Mouse (Mus musculus): Measurements from ENCODE around the gene Mbnl2. TPM values are rescaled to one million over a fixed set of nuclear protein-coding genes. Genes with fewer than 3 reads are reported as not detected.
A peak's percentile ranks its signal among the peaks of the same experiment; 100 is the strongest.

Mbnl2 gene
- total RNA-seq, 1 experiment from 2014 or later: 68.1 TPM

DNA sequence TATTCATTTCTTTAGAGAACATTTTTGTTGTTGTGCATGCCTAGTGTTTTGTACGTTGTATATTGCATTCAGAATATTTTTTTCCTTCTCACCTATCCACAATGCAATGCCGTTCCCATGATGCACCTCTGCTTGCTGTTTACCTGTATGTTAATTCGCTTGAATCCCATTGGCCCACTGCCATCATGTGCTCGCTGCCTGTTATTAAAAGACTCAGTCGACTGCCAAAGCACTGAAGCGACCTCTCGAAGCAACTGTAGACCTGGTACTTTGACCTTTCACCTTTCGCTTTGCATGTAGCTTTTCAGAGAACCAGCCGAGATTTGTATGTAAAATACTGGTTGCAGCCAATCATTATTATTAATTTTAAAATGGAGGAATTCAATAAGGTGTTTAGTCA, 120.0 kb downstream of the Mbnl2 start:
- ATAC-seq (replicated peaks; ENCODE audit: low read depth, poor library complexity, severe bottlenecking): no peak

DNA sequence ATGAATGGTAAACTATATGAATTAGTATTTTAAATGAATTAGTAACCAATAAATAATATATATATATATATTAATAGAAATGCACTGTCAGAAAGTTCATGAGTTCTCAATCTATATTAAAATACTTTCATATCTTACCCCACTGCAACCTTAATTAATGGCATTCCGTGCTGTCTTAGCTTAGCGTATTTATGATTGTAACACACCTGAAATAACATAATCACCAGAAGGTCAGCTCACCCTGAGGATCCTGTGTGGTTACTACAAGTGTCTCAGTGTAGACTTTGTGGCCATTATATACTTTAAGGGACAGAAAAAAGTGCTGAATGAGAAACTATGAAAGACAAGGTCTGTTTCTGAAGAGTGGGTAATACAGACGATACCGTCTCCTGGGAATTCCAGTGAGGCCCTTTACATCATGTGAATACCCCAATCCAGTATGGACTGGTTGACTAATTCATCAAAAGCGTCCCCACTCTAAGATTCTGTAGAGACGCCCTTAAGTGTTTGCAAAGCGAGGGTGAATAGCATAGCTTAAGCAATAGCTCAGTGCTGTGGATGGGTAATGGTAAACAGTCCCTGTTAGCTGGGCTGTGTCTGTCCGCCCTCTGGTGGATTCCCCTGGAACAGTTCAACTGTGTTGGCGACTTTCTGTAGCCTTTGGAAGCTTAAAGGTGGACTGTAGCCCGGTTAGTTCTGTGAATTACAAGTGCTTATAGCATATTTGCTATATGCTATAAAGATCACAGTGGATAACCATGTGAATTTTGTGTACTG, 122.6 kb downstream of the Mbnl2 start:
- peak; percentile 97 for ATAC-seq (replicated peaks; ENCODE audit: low read depth, poor library complexity, severe bottlenecking)

DNA sequence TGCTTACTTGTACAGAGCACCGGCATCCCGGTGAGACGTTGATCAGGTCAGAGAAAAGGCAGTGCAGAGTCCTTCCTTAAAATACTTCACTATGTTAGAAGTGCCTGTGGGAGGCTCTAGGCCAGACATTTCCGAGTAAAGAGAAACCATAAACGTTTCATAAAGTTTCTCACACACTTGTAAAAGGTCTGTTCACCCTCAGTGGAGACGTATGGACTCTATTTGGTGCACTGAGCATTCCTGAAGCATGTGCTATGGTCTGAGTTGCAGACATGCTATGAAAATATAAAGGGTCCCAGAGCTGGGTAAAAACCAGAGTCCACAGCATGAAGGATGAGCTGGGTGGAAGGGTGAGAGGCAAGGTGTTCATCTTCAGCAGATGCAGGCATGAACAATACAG, 124.1 kb downstream of the Mbnl2 start:
- ATAC-seq (replicated peaks; ENCODE audit: low read depth, poor library complexity, severe bottlenecking): no peak

GRCm38 (mm10) chr14:120401158-120401557, 125.7 kb downstream of the Mbnl2 start:
- no peak for ATAC-seq (replicated peaks; ENCODE audit: low read depth, poor library complexity, severe bottlenecking)

DNA sequence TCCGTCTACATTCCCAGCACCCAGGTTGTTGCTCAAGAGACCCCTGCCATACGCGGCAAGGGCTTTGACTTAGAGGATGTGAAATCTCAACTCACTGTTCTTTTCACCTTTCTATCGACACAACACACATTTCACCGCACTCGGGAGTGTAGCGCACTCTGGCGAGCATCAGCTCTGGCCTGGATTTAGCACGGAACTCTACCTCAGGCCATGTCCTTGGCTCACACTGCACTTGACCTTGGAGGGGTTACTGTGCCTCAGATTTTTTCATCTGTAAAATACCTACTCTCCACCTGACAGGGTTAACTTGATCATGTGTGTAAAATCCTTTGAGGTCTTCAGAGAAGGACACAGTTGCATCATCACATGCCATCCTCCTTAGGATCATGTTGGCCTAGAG, 127.2 kb downstream of the Mbnl2 start:
- no peak for ATAC-seq (replicated peaks; ENCODE audit: low read depth, poor library complexity, severe bottlenecking)

DNA sequence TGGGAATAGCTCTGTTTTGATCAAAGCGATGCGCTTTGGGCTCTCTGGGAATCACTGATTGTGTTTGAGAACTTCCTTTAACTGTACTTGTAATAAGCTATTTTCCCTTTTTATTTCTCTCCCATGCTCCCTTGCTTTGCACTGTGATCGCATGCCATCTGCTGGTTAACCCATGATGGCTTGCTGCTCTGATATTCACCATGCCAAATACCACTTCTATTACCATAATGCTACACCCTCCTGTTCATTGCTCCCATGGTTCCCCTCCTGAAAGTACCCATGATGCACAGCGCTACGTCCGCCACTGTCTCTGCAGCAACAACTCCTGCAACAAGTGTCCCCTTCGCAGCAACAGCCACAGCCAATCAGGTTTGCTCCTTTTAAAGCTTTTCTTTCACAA, 128.9 kb downstream of the Mbnl2 start:
- ATAC-seq (replicated peaks; ENCODE audit: low read depth, poor library complexity, severe bottlenecking): no peak

DNA sequence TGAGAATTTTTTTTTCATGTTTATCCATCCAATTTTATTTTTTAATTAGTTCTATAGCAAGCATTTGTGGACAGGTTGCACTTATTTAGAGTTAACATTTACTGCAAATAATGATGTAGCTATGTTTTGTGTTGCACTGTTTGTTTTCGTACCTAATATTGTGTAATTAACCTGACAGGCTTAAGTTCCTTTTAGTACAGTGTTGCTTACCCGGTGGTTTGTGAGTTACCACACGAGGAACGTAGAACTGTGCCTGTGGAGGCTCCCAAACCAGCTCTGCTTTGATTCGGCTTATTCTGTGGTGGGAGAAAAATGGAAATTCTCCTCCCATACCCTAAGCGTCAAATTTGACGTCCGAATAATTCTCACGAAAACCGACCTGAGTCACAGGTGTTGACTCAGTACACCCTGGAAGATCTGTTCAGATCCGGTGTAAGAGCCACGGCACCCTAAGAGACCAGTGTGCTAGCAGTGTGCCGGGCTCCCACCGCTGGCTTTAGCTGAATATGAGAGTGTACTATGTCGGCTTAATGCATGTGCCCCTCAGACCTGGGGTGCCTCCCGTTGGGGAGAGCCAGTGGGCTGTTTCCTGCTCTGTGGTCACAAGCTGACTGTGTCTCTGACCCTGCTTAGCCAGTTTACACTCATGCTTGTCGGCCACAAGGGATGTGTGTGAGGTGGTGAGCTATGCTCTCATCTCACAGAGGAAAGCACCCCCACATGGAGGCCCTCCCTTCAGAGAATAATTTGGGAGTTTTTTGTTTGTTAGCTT, 129.5 kb downstream of the Mbnl2 start:
- ATAC-seq (replicated peaks; ENCODE audit: low read depth, poor library complexity, severe bottlenecking): peak; percentile 82

- ATAC-seq (replicated peaks; ENCODE audit: low read depth, poor library complexity, severe bottlenecking): no peak
Observed at GRCm38 (mm10) chr14:120405597-120405996, 130.1 kb downstream of the Mbnl2 start.

- ATAC-seq (replicated peaks; ENCODE audit: low read depth, poor library complexity, severe bottlenecking): no peak
Observed at GRCm38 (mm10) chr14:120406271-120406670, 130.8 kb downstream of the Mbnl2 start.

- peak; percentile 73 for ATAC-seq (replicated peaks; ENCODE audit: low read depth, poor library complexity, severe bottlenecking)
Observed at GRCm38 (mm10) chr14:120406820-120407219, 131.4 kb downstream of the Mbnl2 start.

DNA sequence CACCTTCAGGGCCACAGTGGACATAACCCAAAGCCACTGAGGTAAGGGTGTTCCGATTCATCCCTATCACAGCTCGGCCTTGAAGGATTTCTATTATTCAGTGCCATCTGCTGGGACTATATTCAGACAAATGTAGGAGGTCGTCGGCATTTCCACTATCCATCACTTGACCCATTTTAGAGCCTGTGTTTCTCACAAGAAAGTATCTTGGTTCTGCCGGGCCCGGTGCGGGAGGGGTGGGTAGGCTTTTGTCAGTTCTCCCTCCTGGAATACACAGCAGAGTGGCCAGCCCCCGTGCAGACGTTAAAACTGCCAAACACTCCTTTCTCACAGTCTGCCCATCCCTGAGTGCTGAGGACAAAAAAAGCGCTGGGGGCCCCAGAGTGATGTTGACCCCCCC, 134.4 kb downstream of the Mbnl2 start:
- no peak for ATAC-seq (replicated peaks; ENCODE audit: low read depth, poor library complexity, severe bottlenecking)

DNA sequence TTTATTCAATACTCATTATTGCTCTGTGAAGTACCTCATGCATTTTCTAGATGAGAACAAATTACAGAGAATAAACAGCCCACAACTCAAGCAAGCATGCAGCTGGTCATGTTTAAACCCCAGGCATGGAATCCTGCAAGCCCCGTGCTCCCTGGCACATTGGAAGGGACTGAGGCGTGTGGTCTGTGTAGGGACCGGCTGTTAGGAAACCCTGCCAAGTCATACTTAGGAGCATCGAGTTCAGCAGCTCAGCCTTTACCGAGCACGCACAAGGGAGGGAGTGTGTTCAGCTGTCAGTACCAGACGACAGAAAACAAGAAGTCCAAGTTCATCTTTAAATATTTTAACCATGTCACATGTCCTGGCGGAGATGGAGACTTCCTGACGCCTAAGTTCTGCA, 141.4 kb downstream of the Mbnl2 start:
- no peak for ATAC-seq (replicated peaks; ENCODE audit: low read depth, poor library complexity, severe bottlenecking)

DNA sequence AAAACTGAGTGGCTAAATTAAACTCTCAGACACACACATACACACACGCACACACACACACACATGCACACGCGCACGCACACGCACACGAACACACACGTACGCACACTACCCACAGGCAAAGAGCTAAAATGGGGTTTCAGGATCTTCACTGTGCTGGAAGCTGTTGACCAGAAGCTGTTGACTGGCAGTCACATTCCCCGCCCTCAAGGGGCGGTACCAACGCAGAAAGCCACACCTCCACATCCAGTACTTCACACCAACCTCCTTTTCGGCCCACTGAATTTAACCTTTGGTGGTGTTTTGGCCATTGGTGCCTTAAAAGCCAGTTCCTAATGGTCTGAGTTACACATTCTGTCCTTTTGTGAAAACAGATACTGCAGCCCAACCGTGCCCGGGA, 143.5 kb downstream of the Mbnl2 start:
- ATAC-seq (replicated peaks; ENCODE audit: low read depth, poor library complexity, severe bottlenecking): 0 out of 2 replicates have a peak, but pooled peaks have one; percentile 39

GRCm38 (mm10) chr14:120428497-120428896, 153.0 kb downstream of the Mbnl2 start:
- no peak for ATAC-seq (replicated peaks; ENCODE audit: low read depth, poor library complexity, severe bottlenecking)

- peak; percentile 61; the same call in 1 of the 2 replicates for ATAC-seq (replicated peaks; ENCODE audit: low read depth, poor library complexity, severe bottlenecking)
Observed at GRCm38 (mm10) chr14:120432773-120433172, 157.3 kb downstream of the Mbnl2 start.

GRCm38 (mm10) chr14:120433931-120434398, 158.5 kb downstream of the Mbnl2 start:
- ATAC-seq (replicated peaks; ENCODE audit: low read depth, poor library complexity, severe bottlenecking): peak; percentile 88

- no peak for ATAC-seq (replicated peaks; ENCODE audit: low read depth, poor library complexity, severe bottlenecking)
Observed at GRCm38 (mm10) chr14:120434831-120435230, 159.4 kb downstream of the Mbnl2 start.

DNA sequence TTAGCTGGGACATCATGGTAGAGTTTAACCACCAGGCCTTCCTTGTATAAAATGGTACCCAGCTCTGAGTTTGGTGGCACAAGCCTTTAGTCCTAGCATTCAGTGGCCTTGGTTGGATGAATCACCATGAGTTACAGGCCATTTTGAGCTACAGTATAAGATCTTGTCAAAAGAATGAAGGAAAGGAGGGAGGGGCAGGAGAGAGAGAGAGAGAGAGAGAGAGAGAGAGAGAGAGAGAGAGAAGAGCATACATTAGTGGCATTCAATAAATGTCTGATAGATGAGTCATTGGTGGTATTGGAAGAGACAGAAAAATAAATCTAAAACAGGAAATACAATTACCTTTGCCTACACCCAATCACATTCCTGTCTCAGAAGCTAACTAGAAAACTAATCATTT, 165.2 kb downstream of the Mbnl2 start:
- no peak for ATAC-seq (replicated peaks; ENCODE audit: low read depth, poor library complexity, severe bottlenecking)

- ATAC-seq (replicated peaks; ENCODE audit: low read depth, poor library complexity, severe bottlenecking): no peak
Observed at GRCm38 (mm10) chr14:120441256-120441655, 165.8 kb downstream of the Mbnl2 start.

- no peak for ATAC-seq (replicated peaks; ENCODE audit: low read depth, poor library complexity, severe bottlenecking)
Observed at GRCm38 (mm10) chr14:120441836-120442235, 166.4 kb downstream of the Mbnl2 start.

DNA sequence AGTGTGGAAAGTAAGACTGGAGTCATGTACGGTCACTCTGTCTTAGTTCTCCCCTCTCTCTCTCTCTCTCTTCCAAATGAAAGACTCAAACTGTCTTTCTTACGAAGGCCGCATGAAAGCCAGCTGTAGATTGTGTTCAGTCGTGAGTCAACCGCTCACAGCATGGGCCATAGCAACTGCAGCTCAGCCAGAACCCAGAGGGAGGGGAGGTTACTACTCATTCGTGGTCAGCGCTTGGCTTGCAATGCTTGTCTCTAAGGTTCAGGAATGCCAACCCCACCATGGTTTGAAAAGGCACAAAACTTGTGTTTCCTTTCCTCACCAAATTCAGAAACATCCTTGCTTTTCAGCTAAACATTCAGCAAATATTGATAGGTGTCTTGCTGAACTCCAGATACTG, 178.8 kb downstream of the Mbnl2 start:
- no peak for ATAC-seq (replicated peaks; ENCODE audit: low read depth, poor library complexity, severe bottlenecking)

All from common myeloid progenitor, adult 5-6 weeks (primary cell).